Mouse (Mus musculus) fibroblast of lung, adult 2 months (primary cell): Measurements from ENCODE around the gene E130114P18Rik.

Experiments
- DNase-seq: peaks from one replicate; pipeline ENCODE4 v3.0.0-alpha.2; 2011; ENCODE audit warnings: low read depth

E130114P18Rik gene

GRCm38 (mm10) chr4:97805255-97805654 is 27.4 kb upstream of the E130114P18Rik start:
- no peak for DNase-seq

GRCm38 (mm10) chr4:97804638-97805037 is 26.8 kb upstream of the E130114P18Rik start:
- DNase-seq = no peak

- DNase-seq = no peak
Observed at GRCm38 (mm10) chr4:97803791-97804190, 25.9 kb upstream of the E130114P18Rik start.

- no peak for DNase-seq
Observed at GRCm38 (mm10) chr4:97796505-97796904, 18.6 kb upstream of the E130114P18Rik start.

- no peak for DNase-seq
Observed at GRCm38 (mm10) chr4:97795957-97796356, 18.1 kb upstream of the E130114P18Rik start.

- no peak for DNase-seq
Observed at GRCm38 (mm10) chr4:97794865-97795264, 17.0 kb upstream of the E130114P18Rik start.

- DNase-seq = no peak
Observed at GRCm38 (mm10) chr4:97793931-97794330, 16.1 kb upstream of the E130114P18Rik start.

GRCm38 (mm10) chr4:97788537-97788936 is 10.7 kb upstream of the E130114P18Rik start:
- DNase-seq = no peak

GRCm38 (mm10) chr4:97787515-97787914 is 9.6 kb upstream of the E130114P18Rik start:
- DNase-seq = no peak

- no peak for DNase-seq
Observed at GRCm38 (mm10) chr4:97786571-97786970, 8.7 kb upstream of the E130114P18Rik start.

- DNase-seq = no peak
Observed at GRCm38 (mm10) chr4:97785547-97786271, 7.8 kb upstream of the E130114P18Rik start.

- no peak for DNase-seq
Observed at GRCm38 (mm10) chr4:97784236-97784635, 6.4 kb upstream of the E130114P18Rik start.

GRCm38 (mm10) chr4:97783073-97783879 is 5.4 kb upstream of the E130114P18Rik start:
- no peak for DNase-seq

GRCm38 (mm10) chr4:97782497-97782896 is 4.6 kb upstream of the E130114P18Rik start:
- no peak for DNase-seq

- DNase-seq = no peak
Observed at GRCm38 (mm10) chr4:97782069-97782468, 4.2 kb upstream of the E130114P18Rik start.

GRCm38 (mm10) chr4:97780666-97781435 is 3.0 kb upstream of the E130114P18Rik start:
- no peak for DNase-seq

- DNase-seq = no peak
Observed at GRCm38 (mm10) chr4:97780024-97780423, 2.1 kb upstream of the E130114P18Rik start.

- DNase-seq = no peak
Observed at GRCm38 (mm10) chr4:97779003-97779930, 1.4 kb upstream of the E130114P18Rik start.

- no peak for DNase-seq
Observed at GRCm38 (mm10) chr4:97778211-97779002, 529 bp upstream of the E130114P18Rik start.

GRCm38 (mm10) chr4:97777081-97777705 is 685 bp downstream of the E130114P18Rik start:
- DNase-seq = no peak
